ENCODE assay signal across 8 mouse cellular contexts in the genomic region with DNA sequence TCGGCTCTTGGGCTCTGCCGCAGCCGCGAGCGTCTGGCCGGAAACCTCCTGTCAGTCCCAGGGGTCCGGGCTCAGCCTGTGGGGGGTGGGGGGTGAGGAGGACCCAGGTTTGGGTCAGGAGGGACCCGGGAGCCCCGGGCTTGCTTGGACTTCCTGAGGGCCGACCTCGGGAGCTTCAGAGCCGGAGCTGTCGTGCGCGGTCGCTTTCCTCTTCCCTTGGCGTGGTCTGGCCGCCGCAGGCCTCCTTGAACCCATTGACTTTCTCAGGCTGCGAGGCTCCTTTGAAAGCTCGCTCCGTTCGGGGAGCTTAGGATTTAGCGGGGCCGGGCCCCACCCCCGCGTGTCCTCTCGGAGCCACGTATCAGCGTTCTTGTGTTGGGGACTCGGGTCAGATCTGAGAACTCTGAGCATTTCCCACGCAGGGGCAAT. TPM values are rescaled to one million over a fixed set of nuclear protein-coding genes. Genes with fewer than 3 reads are reported as not detected.
DNase-seq lines count a peak whose midpoint lies in the region; ATAC-seq and TF ChIP-seq lines count a peak whose summit lies in the region.

No protein-coding gene starts in this region.

- H3K27ac ChIP-seq in embryonic fibroblast, embryonic 13.5 days (ENCODE audit: insufficient read depth, low read length) = peak overlapping the region; percentile 74
- H3K27ac ChIP-seq in hindbrain, embryonic 16.5 days (ENCODE audit: low read depth, low read length) = peak overlapping the region; percentile 92
- peak overlapping the region; percentile 97 for H3K27ac ChIP-seq in liver, embryonic 15.5 days (replicated peaks)
- H3K27ac ChIP-seq in olfactory bulb, adult 2 months (ENCODE audit: insufficient read depth, low read depth, low read length) = peak overlapping the region; percentile 99

- H3K4me1 ChIP-seq in embryonic fibroblast, embryonic 13.5 days (ENCODE audit: control insufficient read depth, insufficient read depth, low read length) = peaks cover 2% of the 10 kb centered on the region; the same call in 1 of the 2 replicates
- H3K4me1 ChIP-seq in hindbrain, embryonic 16.5 days (ENCODE audit: control insufficient read depth, insufficient read depth, low read depth, low read length) = peaks cover 13% of the 10 kb centered on the region
- peaks cover 25% of the 10 kb centered on the region for H3K4me1 ChIP-seq in liver, embryonic 15.5 days (replicated peaks)
- no peaks in the 10 kb centered on the region for H3K4me1 ChIP-seq in olfactory bulb, adult 2 months (ENCODE audit: control insufficient read depth, insufficient read depth, low read length)

- TF ChIP-seq CTCF in embryonic fibroblast, embryonic 13.5 days (IDR thresholded peaks at IDR 0.05; ENCODE audit: borderline replicate concordance, insufficient read depth, low read length) = no peak
- no peak for TF ChIP-seq CTCF in olfactory bulb, adult 2 months (IDR thresholded peaks at IDR 0.05; ENCODE audit: insufficient read depth, low read depth, low read length)

- TF ChIP-seq POLR2A in embryonic fibroblast, embryonic 13.5 days (IDR thresholded peaks at IDR 0.05; ENCODE audit: low read depth, low read length) = no peak
- no peak for TF ChIP-seq POLR2A in olfactory bulb, adult 2 months (IDR thresholded peaks at IDR 0.05; ENCODE audit: insufficient read depth, low read depth, low read length)

- peak overlapping the region; percentile 96 for H3K4me3 ChIP-seq in embryonic fibroblast, embryonic 13.5 days (ENCODE audit: insufficient read depth, low read length)
- H3K4me3 ChIP-seq in hindbrain, embryonic 16.5 days (ENCODE audit: low read length) = peak overlapping the region; percentile 56
- peak overlapping the region; percentile 96 for H3K4me3 ChIP-seq in liver, embryonic 15.5 days (replicated peaks)
- peak overlapping the region; percentile 87 for H3K4me3 ChIP-seq in olfactory bulb, adult 2 months (ENCODE audit: insufficient read depth, low read depth, low read length)

- no peaks in the 10 kb centered on the region for H3K9me3 ChIP-seq in hindbrain, embryonic 16.5 days (ENCODE audit: control insufficient read depth, low read length)
- no peaks in the 10 kb centered on the region for H3K9me3 ChIP-seq in liver, embryonic 15.5 days (replicated peaks)

- peaks cover 4% of the 10 kb centered on the region; the same call in 1 of the 2 replicates for H3K27me3 ChIP-seq in hindbrain, embryonic 16.5 days (replicated peaks; ENCODE audit: control insufficient read depth, insufficient read depth, low read length)
- H3K27me3 ChIP-seq in liver, embryonic 15.5 days = peaks cover 14% of the 10 kb centered on the region

- peak; percentile 25 for ATAC-seq in hindbrain, embryonic 16.5 days
- ATAC-seq in liver, embryonic 15.5 days (ENCODE audit: insufficient read depth) = peak; percentile 36
- ATAC-seq in monocyte, adult 5-6 weeks (replicated peaks; ENCODE audit: insufficient number of reproducible peaks, low FRiP score, low TSS enrichment, poor library complexity, severe bottlenecking) = no peak

- H3K36me3 ChIP-seq in hindbrain, embryonic 16.5 days (ENCODE audit: control insufficient read depth, insufficient read depth, low read length) = no peaks in the 10 kb centered on the region
- H3K36me3 ChIP-seq in liver, embryonic 15.5 days (replicated peaks) = no peaks in the 10 kb centered on the region

- DNase-seq in left cerebral cortex, postnatal 14 days (ENCODE audit: low spot score in 2 of 2) = peak; percentile 14 to 24
- DNase-seq in left cerebral cortex, postnatal 36 days (ENCODE audit: low spot score in 2 of 2) = no peak
- DNase-seq in adrenal gland, adult 2 months = peak; percentile 77

- H3K4me2 ChIP-seq in hindbrain, embryonic 16.5 days (ENCODE audit: low read length) = peak overlapping the region; percentile 98
- H3K4me2 ChIP-seq in liver, embryonic 15.5 days = peak overlapping the region; percentile 83

- H3K9ac ChIP-seq in hindbrain, embryonic 16.5 days (ENCODE audit: low read depth, low read length) = peak overlapping the region; percentile 80
- peak overlapping the region; percentile 92 for H3K9ac ChIP-seq in liver, embryonic 15.5 days

- intact Hi-C loops in left cerebral cortex, postnatal 14 days (cut with DNase I) = no loop called here
- intact Hi-C loops in left cerebral cortex, postnatal 36 days (cut with DNase I) = no loop called here

- WGBS in hindbrain, embryonic 16.5 days = 0% methylated on average over 32 of the region's 32 CpGs
- 0% methylated on average over 32 of the region's 32 CpGs for WGBS in liver, embryonic 15.5 days (ENCODE audit: insufficient replicate concordance)
- WGBS in olfactory bulb, adult 2 months = under 1% methylated on average over 32 of the region's 32 CpGs

RNA-seq across cellular contexts. Expression of a gene that starts 0.7 kb away (rescaled TPM):
- total RNA-seq in left cerebral cortex, postnatal 14 days (2021) = 10 to 100 TPM; 87.0 to 89.6 TPM
- 10 to 100 TPM; 78.5 to 90.3 TPM for total RNA-seq in left cerebral cortex, postnatal 36 days (2021)
- 10 to 100 TPM; 76.3 to 91.7 TPM for total RNA-seq in adrenal gland, adult 2 months (2021)
- polyA plus RNA-seq in adrenal gland, adult 2 months (2012; rRNA removed) = 11.1 and 17.1 TPM in 2 replicates
- 71.7 and 77.2 TPM in 2 replicates for polyA plus RNA-seq in embryonic fibroblast, embryonic 13.5 days (2011; ENCODE audit: insufficient read length, low read depth, missing spikeins)
- 42.7 and 50.3 TPM in 2 replicates for polyA plus RNA-seq in hindbrain, embryonic 16.5 days (2015; fragmentation: Nextera tagmentation; extraction: Ambion mirVana)
- polyA plus RNA-seq in liver, embryonic 15.5 days (2015; fragmentation: Nextera tagmentation; extraction: Ambion mirVana) = 14.9 and 15.7 TPM in 2 replicates
- not detected in 2 replicates for polyA plus RNA-seq in olfactory bulb, adult 2 months (2012; ENCODE audit: insufficient read depth, insufficient read length, low replicate concordance, missing spikeins)
- 56.2 to 94.9 TPM (median 71.5 TPM) in 3 replicates for total RNA-seq in monocyte, adult 5-6 weeks (2017)

RNA-seq across cellular contexts. Expression of a gene that starts 41.5 kb away (rescaled TPM):
- 10 to 100 TPM; 41.4 to 41.8 TPM for total RNA-seq in left cerebral cortex, postnatal 14 days (2021)
- 10 to 100 TPM; 41.0 to 41.8 TPM for total RNA-seq in left cerebral cortex, postnatal 36 days (2021)
- total RNA-seq in adrenal gland, adult 2 months (2021) = 10 to 100 TPM; 38.5 to 45.5 TPM
- polyA plus RNA-seq in adrenal gland, adult 2 months (2012; rRNA removed) = 8.8 and 9.8 TPM in 2 replicates
- 25.3 and 32.0 TPM in 2 replicates for polyA plus RNA-seq in embryonic fibroblast, embryonic 13.5 days (2011; ENCODE audit: insufficient read length, low read depth, missing spikeins)
- polyA plus RNA-seq in hindbrain, embryonic 16.5 days (2015; fragmentation: Nextera tagmentation; extraction: Ambion mirVana) = 3.9 and 4.0 TPM in 2 replicates
- 2.1 and 3.5 TPM in 2 replicates for polyA plus RNA-seq in liver, embryonic 15.5 days (2015; fragmentation: Nextera tagmentation; extraction: Ambion mirVana)
- polyA plus RNA-seq in olfactory bulb, adult 2 months (2012; ENCODE audit: insufficient read depth, insufficient read length, low replicate concordance, missing spikeins) = not detected in 2 replicates
- 19.1 to 27.7 TPM (median 20.6 TPM) in 3 replicates for total RNA-seq in monocyte, adult 5-6 weeks (2017)

Comparison
In these comparisons a context has a peak if more than half of its experiments do, and no peak if none do; other contexts are left out.
1. DNase-seq: peak in left cerebral cortex, postnatal 14 days (2 of 2) and adrenal gland, adult 2 months (single experiment); none in left cerebral cortex, postnatal 36 days (0 of 2).
2. Peak in every context shown above with its lines, with median percentiles within 50 percentile points of each other: H3K27ac ChIP-seq and H3K4me3 ChIP-seq.